In the genomic region with DNA sequence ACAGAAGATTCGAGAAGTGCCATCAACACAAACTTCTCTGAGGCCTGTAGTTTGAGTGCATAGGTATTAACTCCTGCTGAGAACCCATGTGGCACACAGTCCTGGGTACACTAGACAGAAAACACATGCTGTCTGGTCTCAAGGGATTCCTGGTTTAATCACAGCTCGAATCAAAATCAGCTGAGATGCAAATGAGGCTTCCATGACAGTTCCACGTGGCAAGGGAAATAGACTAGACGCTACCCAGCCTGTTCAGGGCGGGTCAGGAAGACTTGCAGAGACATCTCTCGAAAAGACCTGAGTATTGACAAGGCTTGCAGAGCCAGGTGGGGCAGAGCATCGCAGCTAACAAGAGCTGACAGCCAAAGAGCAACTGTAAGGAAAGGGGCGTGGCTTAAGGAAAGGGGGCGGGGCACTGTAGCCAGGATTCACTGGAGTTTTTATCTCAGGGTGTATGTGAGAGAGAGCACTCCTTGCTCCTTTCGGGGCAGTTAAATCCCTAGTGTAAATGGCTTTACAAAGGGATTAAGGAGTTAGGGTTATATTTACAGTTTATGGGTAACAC, we compare ENCODE assay signal across 17 mouse cellular contexts.
DNase-seq lines count a peak whose midpoint lies in the region; ATAC-seq and TF ChIP-seq lines count a peak whose summit lies in the region.
"Had no signal": no experiment of that assay in that cellular context is flagged by ENCODE, and none has a peak within 500 bp of the region (broad histone marks: within the 10 kb centered on the region; RNA-seq: fewer than 3 reads in every experiment).

No protein-coding gene starts in this region.

- DNase-seq in CD4-positive, CD25-positive, alpha-beta regulatory T cell, adult 2 months (ENCODE audit: low read depth, low spot score): peak; percentile 55
- DNase-seq in thymus, adult 2 months: peak; percentile 28
- no peak for DNase-seq in thymus, adult 18-20 months
- peak; percentile 44 for DNase-seq in embryonic facial prominence, embryonic 14.5 days (ENCODE audit: low spot score)
- DNase-seq in thymus, postnatal 4 days: peak; percentile 69
- DNase-seq in heart, adult 2 months: no peak
- no peak for DNase-seq in retina, embryonic 14.5 days (ENCODE audit: low spot score)
- DNase-seq: cerebellum, adult 2 months; gastrocnemius, postnatal 10 days; kidney, adult 9 months; lung, postnatal 4 days had no signal

- H3K4me2 ChIP-seq in embryonic facial prominence, embryonic 14.5 days (ENCODE audit: low read depth, low read length): no peak overlapping the region
- H3K4me2 ChIP-seq: liver, embryonic 15.5 days; midbrain, embryonic 12.5 days had no signal

- H3K4me3 ChIP-seq in thymus, adult 2 months (ENCODE audit: control insufficient read depth, insufficient read depth, low read length): no peak overlapping the region
- H3K4me3 ChIP-seq in embryonic facial prominence, embryonic 14.5 days (ENCODE audit: low read depth, low read length): no peak overlapping the region
- no peak overlapping the region for H3K4me3 ChIP-seq in heart, adult 2 months
- H3K4me3 ChIP-seq: heart, embryonic 10.5 days; left cerebral cortex, adult 2 months; liver, embryonic 15.5 days; midbrain, embryonic 12.5 days; myocyte had no signal

- peaks cover 18% of the 10 kb centered on the region for H3K4me1 ChIP-seq in thymus, adult 2 months (replicated peaks; ENCODE audit: control insufficient read depth, insufficient read depth, low read length)
- no peaks in the 10 kb centered on the region for H3K4me1 ChIP-seq in embryonic facial prominence, embryonic 14.5 days (ENCODE audit: control insufficient read depth, insufficient read depth, low read length)
- peaks cover 1% of the 10 kb centered on the region; the same call in 1 of the 2 replicates for H3K4me1 ChIP-seq in heart, adult 2 months (ENCODE audit: control insufficient read depth, insufficient read depth, low read length)
- H3K4me1 ChIP-seq: heart, embryonic 10.5 days; liver, embryonic 15.5 days; midbrain, embryonic 12.5 days had no signal

- no peaks in the 10 kb centered on the region for H3K9me3 ChIP-seq in embryonic facial prominence, embryonic 14.5 days (ENCODE audit: control insufficient read depth, low read length)
- H3K9me3 ChIP-seq: heart, embryonic 10.5 days; liver, embryonic 15.5 days; midbrain, embryonic 12.5 days had no signal

- H3K9ac ChIP-seq in embryonic facial prominence, embryonic 14.5 days (ENCODE audit: low read depth, low read length): no peak overlapping the region
- no peak overlapping the region for H3K9ac ChIP-seq in heart, adult 2 months (ENCODE audit: low read depth, low read length)
- H3K9ac ChIP-seq: liver, embryonic 15.5 days; midbrain, embryonic 12.5 days had no signal

- no peak for ATAC-seq in CD4-positive, CD25-positive, alpha-beta regulatory T cell, adult 4 months
- ATAC-seq in embryonic facial prominence, embryonic 14.5 days (ENCODE audit: low read depth): no peak; the same call in 1 of the 2 replicates

- no peak for TF ChIP-seq CTCF in thymus, adult 2 months (IDR thresholded peaks at IDR 0.05; ENCODE audit: borderline replicate concordance, control insufficient read depth, extremely low read depth, insufficient read depth, low read length, poor library complexity)
- no peak for TF ChIP-seq CTCF in heart, adult 2 months (IDR thresholded peaks at IDR 0.05)

- no peaks in the 10 kb centered on the region for H3K27me3 ChIP-seq in thymus, adult 2 months (ENCODE audit: control insufficient read depth, insufficient read depth, low read length)
- no peaks in the 10 kb centered on the region for H3K27me3 ChIP-seq in embryonic facial prominence, embryonic 14.5 days (replicated peaks; ENCODE audit: control insufficient read depth, insufficient read depth, low read length)
- no peaks in the 10 kb centered on the region for H3K27me3 ChIP-seq in heart, adult 2 months (ENCODE audit: control insufficient read depth, insufficient read depth, low read length)
- H3K27me3 ChIP-seq: liver, embryonic 15.5 days; midbrain, embryonic 12.5 days had no signal

- no peak for TF ChIP-seq POLR2A in thymus, adult 2 months (IDR thresholded peaks at IDR 0.05; ENCODE audit: control insufficient read depth, extremely low read depth, insufficient read depth, low read length, poor library complexity)
- no peak for TF ChIP-seq POLR2A in heart, adult 2 months (IDR thresholded peaks at IDR 0.05; ENCODE audit: insufficient read depth, low read depth, low read length)

- no peaks in the 10 kb centered on the region for H3K79me2 ChIP-seq in heart, adult 2 months (replicated peaks; ENCODE audit: control insufficient read depth, insufficient read depth, low read length)

- intact Hi-C loops in heart, adult 2 months (cut with DNase I): no loop called here

- WGBS in thymus, adult 2 months: 72% methylated on average over 10 of the region's 10 CpGs
- WGBS in embryonic facial prominence, embryonic 14.5 days: 51% methylated on average over 10 of the region's 10 CpGs
- WGBS in heart, adult 2 months: 59% methylated on average over 10 of the region's 10 CpGs

- H3K27ac ChIP-seq in thymus, adult 2 months (ENCODE audit: control insufficient read depth, insufficient read depth, low read length): no peak overlapping the region
- H3K27ac ChIP-seq in embryonic facial prominence, embryonic 14.5 days (replicated peaks; ENCODE audit: low read depth, low read length): no peak overlapping the region
- no peak overlapping the region for H3K27ac ChIP-seq in heart, adult 2 months
- H3K27ac ChIP-seq: heart, embryonic 10.5 days; left cerebral cortex, adult 2 months; liver, embryonic 15.5 days; midbrain, embryonic 12.5 days had no signal

- no peaks in the 10 kb centered on the region for H3K36me3 ChIP-seq in thymus, adult 2 months (ENCODE audit: control insufficient read depth, insufficient read depth, low read length)
- H3K36me3 ChIP-seq in embryonic facial prominence, embryonic 14.5 days (ENCODE audit: control insufficient read depth, insufficient read depth, low read length): no peaks in the 10 kb centered on the region
- H3K36me3 ChIP-seq in heart, adult 2 months (ENCODE audit: control insufficient read depth, insufficient read depth, low read length): no peaks in the 10 kb centered on the region
- H3K36me3 ChIP-seq: heart, embryonic 10.5 days; liver, embryonic 15.5 days; midbrain, embryonic 12.5 days had no signal

- TF ChIP-seq EP300 in heart, adult 2 months (IDR thresholded peaks at IDR 0.05; ENCODE audit: insufficient read depth, low read depth, low read length): no peak

Comparison
In these comparisons a context has a peak if more than half of its experiments do, and no peak if none do; other contexts are left out.
1. DNase-seq: peak in CD4-positive, CD25-positive, alpha-beta regulatory T cell, adult 2 months (single experiment), thymus, adult 2 months (single experiment), embryonic facial prominence, embryonic 14.5 days (single experiment) and thymus, postnatal 4 days (single experiment); none in thymus, adult 18-20 months (0 of 2), heart, adult 2 months (0 of 2) and retina, embryonic 14.5 days (single experiment).